Mouse (Mus musculus) intestine, embryonic 15.5 days (tissue): ENCODE results near the gene Yaf2. TPM values are rescaled to one million over a fixed set of nuclear protein-coding genes. Genes with fewer than 3 reads are reported as not detected.
"Not testable (repeated sequence)": the region's sequence is repeated elsewhere in the genome, so short reads cannot be mapped to it uniquely, and the experiment has no call there.

ENCODE experiments used
- ATAC-seq: fragments of 200-750 bp; cut with Nextera tagmentation; 2 replicates; pipeline ENCODE4 v1.8.0; 2017; ENCODE audit warnings: moderate TSS enrichment, moderate library complexity
- H3K27ac ChIP-seq: fragments of 300-500 bp; sonication (generic); 2 replicates; pipeline ENCODE4 v1.5.1; 2015; ENCODE audit warnings: mild to moderate bottlenecking, inconsistent platforms
- H3K27me3 ChIP-seq: fragments of 300-500 bp; sonication (generic); replicated peaks from 2 replicates; pipeline ENCODE4 v1.6.1; 2015; ENCODE audit warnings: inconsistent platforms
- H3K36me3 ChIP-seq: fragments of 300-500 bp; sonication (generic); 2 replicates; pipeline ENCODE4 v1.6.1; 2015; ENCODE audit warnings: inconsistent platforms
- H3K4me1 ChIP-seq: fragments of 300-500 bp; sonication (generic); replicated peaks from 2 replicates; pipeline ENCODE4 v1.6.1; 2015; ENCODE audit warnings: inconsistent platforms
- H3K4me2 ChIP-seq: fragments of 300-500 bp; sonication (generic); replicated peaks from 2 replicates; pipeline ENCODE4 v1.6.1; 2015; ENCODE audit warnings: mild to moderate bottlenecking, inconsistent platforms
- H3K4me3 ChIP-seq: fragments of 300-500 bp; sonication (generic); replicated peaks from 2 replicates; pipeline ENCODE4 v1.5.1; 2015; ENCODE audit warnings: inconsistent platforms
- H3K9ac ChIP-seq: fragments of 300-500 bp; sonication (generic); 2 replicates; pipeline ENCODE4 v1.6.1; 2015; ENCODE audit warnings: inconsistent platforms
- H3K9me3 ChIP-seq: fragments of 300-500 bp; sonication (generic); 2 replicates; pipeline ENCODE4 v1.6.1; 2016; ENCODE audit warnings: inconsistent platforms
- WGBS: fragments of 180-500 bp; shearing (Covaris S2); methylation state at CpG from one replicate; pipeline ENCODE4 v1.1.7; 2015; 5-methylcytosine and 5-hydroxymethylcytosine counted together
- polyA plus RNA-seq: library from polyadenylated mRNA; unstranded; fragments of >200 nt; fragmentation: Nextera tagmentation; extraction: Ambion mirVana; gene quantifications from 2 replicates; pipeline ENCODE4 v1.2.1, GENCODE M21; 2015

Yaf2 gene
- polyA plus RNA-seq = 69.0 and 73.6 TPM in 2 replicates

- Histone ChIP-seq H3K27ac (peak within 1 kb of the TSS; percentile 89), H3K9ac (peak within 1 kb of the TSS; percentile 85), H3K9me3 (no peaks in the 10 kb centered on the region), H3K4me2 (peak within 1 kb of the TSS; percentile 89), H3K4me1 (no peaks in the 10 kb centered on the region), H3K4me3 (peak within 1 kb of the TSS; percentile 80), H3K36me3 (no peaks in the 10 kb centered on the region), H3K27me3 (no peaks in the 10 kb centered on the region)
- under 1% methylated on average over 65 of the region's 73 CpGs for WGBS
- peak; percentile 96 for ATAC-seq
Observed at GRCm38 (mm10) chr15:93336925-93337761, at the start of gene Yaf2. Gene Yaf2 (minus strand): TSS chr15:93336935.

GRCm38 (mm10) chr15:93381337-93381736 is 44.6 kb upstream of the Yaf2 start:
- 50% methylated on average over 5 of the region's 5 CpGs for WGBS
- Histone ChIP-seq H3K36me3 (peaks cover 6% of the 10 kb centered on the region; the same call in 1 of the 2 replicates), H3K27me3 (no peaks in the 10 kb centered on the region), H3K27ac (no peak overlapping the region), H3K9ac (no peak overlapping the region), H3K4me2 (no peak overlapping the region), H3K4me1 (no peaks in the 10 kb centered on the region), H3K4me3 (no peak overlapping the region), H3K9me3 (no peaks in the 10 kb centered on the region)
- ATAC-seq = no peak

- no peaks in the 10 kb centered on the region for H3K27me3 ChIP-seq
- no peaks in the 10 kb centered on the region for H3K36me3 ChIP-seq
- no peak overlapping the region for H3K27ac ChIP-seq
- WGBS = 77% methylated on average over 3 of the region's 3 CpGs
- no peak overlapping the region for H3K9ac ChIP-seq
- ATAC-seq = no peak
- H3K4me3 ChIP-seq = no peak overlapping the region
- H3K4me1 ChIP-seq = no peaks in the 10 kb centered on the region
- no peak overlapping the region for H3K4me2 ChIP-seq
- no peaks in the 10 kb centered on the region for H3K9me3 ChIP-seq
Observed at GRCm38 (mm10) chr15:93379177-93379576, 42.4 kb upstream of the Yaf2 start.

GRCm38 (mm10) chr15:93375696-93376095 is 39.0 kb upstream of the Yaf2 start:
- WGBS = 91% methylated on average over 5 of the region's 5 CpGs

GRCm38 (mm10) chr15:93372525-93373119 is 35.9 kb upstream of the Yaf2 start:
- H3K4me2 ChIP-seq, H3K36me3 ChIP-seq, H3K27me3 ChIP-seq, H3K9ac ChIP-seq, H3K9me3 ChIP-seq, ATAC-seq, H3K27ac ChIP-seq, H3K4me1 ChIP-seq, H3K4me3 ChIP-seq: not testable (repeated sequence)

More at GRCm38 (mm10) chr15:93375696-93376095, 39.0 kb upstream of the Yaf2 start:
- Histone ChIP-seq H3K27me3 (no peaks in the 10 kb centered on the region), H3K4me3 (no peak overlapping the region), H3K4me1 (no peaks in the 10 kb centered on the region), H3K9me3 (no peaks in the 10 kb centered on the region), H3K9ac (no peak overlapping the region), H3K27ac (no peak overlapping the region), H3K4me2 (no peak overlapping the region), H3K36me3 (no peaks in the 10 kb centered on the region)
- ATAC-seq = no peak

- H3K36me3 ChIP-seq = no peaks in the 10 kb centered on the region
- H3K9ac ChIP-seq = no peak overlapping the region
- no peaks in the 10 kb centered on the region for H3K4me1 ChIP-seq
- no peaks in the 10 kb centered on the region for H3K27me3 ChIP-seq
- H3K4me3 ChIP-seq = no peak overlapping the region
- H3K27ac ChIP-seq = no peak overlapping the region
- WGBS = 84% methylated on average over 2 of the region's 2 CpGs
- no peak for ATAC-seq
- no peaks in the 10 kb centered on the region for H3K9me3 ChIP-seq
- H3K4me2 ChIP-seq = no peak overlapping the region
Observed at GRCm38 (mm10) chr15:93371838-93372237, 35.1 kb upstream of the Yaf2 start.

GRCm38 (mm10) chr15:93368558-93368957 is 31.8 kb upstream of the Yaf2 start:
- ATAC-seq = no peak
- H3K36me3 ChIP-seq = no peaks in the 10 kb centered on the region
- no peak overlapping the region for H3K27ac ChIP-seq
- whole genome bisulfite sequencing = 52% methylated on average over 9 of the region's 9 CpGs
- H3K27me3 ChIP-seq = no peaks in the 10 kb centered on the region
- no peak overlapping the region for H3K9ac ChIP-seq
- H3K9me3 ChIP-seq = no peaks in the 10 kb centered on the region
- no peaks in the 10 kb centered on the region for H3K4me1 ChIP-seq
- no peak overlapping the region for H3K4me2 ChIP-seq
- H3K4me3 ChIP-seq = no peak overlapping the region

- no peaks in the 10 kb centered on the region for H3K27me3 ChIP-seq
- no peak overlapping the region for H3K27ac ChIP-seq
- no peak overlapping the region for H3K4me2 ChIP-seq
- H3K9ac ChIP-seq = no peak overlapping the region
- no peaks in the 10 kb centered on the region for H3K9me3 ChIP-seq
- no peak for ATAC-seq
- H3K36me3 ChIP-seq = no peaks in the 10 kb centered on the region
- 60% methylated on average over 6 of the region's 6 CpGs for WGBS
- no peak overlapping the region for H3K4me3 ChIP-seq
- no peaks in the 10 kb centered on the region for H3K4me1 ChIP-seq
Observed at GRCm38 (mm10) chr15:93365561-93365960, 28.8 kb upstream of the Yaf2 start.

GRCm38 (mm10) chr15:93358346-93359095 is 21.8 kb upstream of the Yaf2 start:
- no peak for ATAC-seq
- Histone ChIP-seq H3K27me3 (no peaks in the 10 kb centered on the region), H3K27ac (no peak overlapping the region), H3K36me3 (no peaks in the 10 kb centered on the region), H3K4me3 (no peak overlapping the region), H3K9ac (no peak overlapping the region), H3K4me1 (no peaks in the 10 kb centered on the region), H3K4me2 (no peak overlapping the region), H3K9me3 (no peaks in the 10 kb centered on the region)
- 92% methylated on average over 17 of the region's 19 CpGs for WGBS

GRCm38 (mm10) chr15:93340630-93341379 is 4.1 kb upstream of the Yaf2 start:
- Histone ChIP-seq H3K27ac (no peak overlapping the region), H3K27me3 (no peaks in the 10 kb centered on the region), H3K4me2 (no peak overlapping the region), H3K36me3 (no peaks in the 10 kb centered on the region), H3K9me3 (no peaks in the 10 kb centered on the region), H3K9ac (no peak overlapping the region), H3K4me1 (no peaks in the 10 kb centered on the region), H3K4me3 (no peak overlapping the region)
- 85% methylated on average over 10 of the region's 10 CpGs for WGBS
- no peak for ATAC-seq

GRCm38 (mm10) chr15:93336658-93336924 is 144 bp downstream of the Yaf2 start:
- 0% methylated on average over 17 of the region's 52 CpGs for WGBS
- Histone ChIP-seq H3K4me3 (peak overlapping the region; percentile 80), H3K9ac (peak overlapping the region; percentile 85), H3K36me3 (no peaks in the 10 kb centered on the region), H3K27ac (peak overlapping the region; percentile 89), H3K27me3 (no peaks in the 10 kb centered on the region), H3K4me1 (no peaks in the 10 kb centered on the region), H3K4me2 (peak overlapping the region; percentile 89), H3K9me3 (no peaks in the 10 kb centered on the region)
- no peak for ATAC-seq
